Mouse (Mus musculus): ENCODE measurements around the gene Gm49336. TPM values are rescaled to one million over a fixed set of nuclear protein-coding genes. Genes with fewer than 3 reads are reported as not detected.
A peak's percentile ranks its signal among the peaks of the same experiment; 100 is the strongest.

Gene Gm49336
- polyA plus RNA-seq, 1 experiment from 2014 or later: 86.7 TPM

DNA sequence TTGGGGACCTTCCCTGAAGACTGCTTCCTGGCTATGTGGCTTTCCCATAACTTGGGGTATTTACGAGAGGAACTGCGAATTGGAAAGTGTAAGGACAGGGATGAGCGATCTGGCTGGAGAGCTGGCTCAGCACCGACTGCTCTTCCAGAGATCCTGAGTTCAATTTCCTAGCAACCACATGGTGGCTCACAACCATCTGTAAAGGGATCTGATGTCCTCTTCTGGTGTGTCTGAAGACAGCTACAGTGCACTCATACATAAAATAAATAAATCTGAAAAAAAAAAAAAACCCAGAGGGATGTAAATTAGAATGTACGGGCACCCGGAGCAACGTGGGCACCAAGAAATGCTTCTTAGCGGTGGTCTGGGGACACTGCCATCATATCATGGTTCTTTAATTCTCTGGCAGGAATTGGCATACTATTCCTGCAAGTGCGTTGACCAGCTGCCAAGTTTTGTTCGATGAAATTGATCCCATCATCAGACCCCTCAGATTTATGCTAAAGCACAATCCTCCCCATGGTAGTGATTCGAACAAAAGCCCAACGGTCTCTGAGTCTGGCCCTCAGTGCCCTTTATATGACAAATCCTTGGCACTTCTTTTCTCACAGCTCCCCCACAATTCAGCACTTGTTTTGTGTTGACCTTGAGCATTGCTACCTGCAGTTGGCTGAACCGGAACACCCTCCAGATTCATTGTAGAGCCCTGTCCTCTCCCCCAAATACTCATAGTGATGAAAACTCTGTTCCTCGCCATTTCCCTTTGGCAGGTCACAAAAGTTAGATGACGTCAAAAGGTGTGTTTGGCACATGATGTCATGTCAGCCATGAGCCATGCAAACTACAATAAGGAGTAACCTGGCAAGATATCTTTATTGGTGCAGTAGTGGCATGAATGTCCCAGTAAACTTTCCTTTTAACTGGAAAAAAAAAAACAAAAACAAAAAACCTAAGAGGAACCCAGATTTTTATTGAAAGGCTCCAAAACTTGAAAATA is 995 bp upstream of the Gm49336 start:
- Histone ChIP-seq H3K4me1 (ENCODE audit: control insufficient read depth, insufficient read depth, low read length) (peaks cover 9% of the 10 kb centered on the region), H3K27me3 (ENCODE audit: control insufficient read depth, insufficient read depth, low read length) (no peaks in the 10 kb centered on the region), H3K4me3 (ENCODE audit: low read depth, low read length) (peak overlapping the region; percentile 97), H3K36me3 (ENCODE audit: control insufficient read depth, insufficient read depth, low read length) (no peaks in the 10 kb centered on the region), H3K9ac (ENCODE audit: low read length) (peak overlapping the region; percentile 97), H3K9me3 (ENCODE audit: control insufficient read depth, low read length) (no peaks in the 10 kb centered on the region), H3K27ac (ENCODE audit: low read depth, low read length) (peak overlapping the region; percentile 62), H3K4me2 (peak overlapping the region; percentile 87)
- WGBS: 21% methylated on average over 15 of the region's 15 CpGs
- ATAC-seq (ENCODE audit: low FRiP score): 0 out of 2 replicates have a peak, but pooled peaks have one; percentile 6
- no peak for DNase-seq (ENCODE audit: low spot score, missing footprints)

DNA sequence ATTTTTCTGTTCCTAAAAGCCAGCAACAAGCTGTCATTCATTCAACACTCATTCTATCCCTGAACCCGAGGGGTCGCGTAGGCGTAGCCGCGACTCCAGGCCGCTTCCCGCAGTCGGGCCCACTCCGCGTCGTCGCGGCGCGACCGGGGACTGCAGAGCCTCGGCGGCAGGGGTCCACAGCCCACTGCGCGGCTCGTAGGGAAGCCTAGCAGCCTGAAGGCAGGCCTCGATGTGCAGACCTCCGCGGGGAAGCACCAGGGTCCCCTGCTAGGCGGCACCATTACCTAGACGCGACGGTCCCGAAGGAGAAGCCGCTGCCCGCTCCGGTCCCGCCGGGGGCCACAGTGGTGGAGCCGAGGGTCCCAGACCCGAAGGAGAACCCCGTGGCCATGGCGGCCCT is 428 bp downstream of the Gm49336 start:
- Histone ChIP-seq H3K9ac (ENCODE audit: low read length) (peak overlapping the region; percentile 97), H3K4me2 (peak overlapping the region; percentile 87), H3K4me3 (ENCODE audit: low read depth, low read length) (peak overlapping the region; percentile 97), H3K27me3 (ENCODE audit: control insufficient read depth, insufficient read depth, low read length) (no peaks in the 10 kb centered on the region), H3K9me3 (ENCODE audit: control insufficient read depth, low read length) (no peaks in the 10 kb centered on the region), H3K4me1 (ENCODE audit: control insufficient read depth, insufficient read depth, low read length) (peaks cover 9% of the 10 kb centered on the region), H3K27ac (ENCODE audit: low read depth, low read length) (peak overlapping the region; percentile 88), H3K36me3 (ENCODE audit: control insufficient read depth, insufficient read depth, low read length) (no peaks in the 10 kb centered on the region)
- ATAC-seq (ENCODE audit: low FRiP score): peak; percentile 71
- DNase-seq (ENCODE audit: low spot score, missing footprints): no peak
- under 1% methylated on average over 39 of the region's 39 CpGs for WGBS

DNA sequence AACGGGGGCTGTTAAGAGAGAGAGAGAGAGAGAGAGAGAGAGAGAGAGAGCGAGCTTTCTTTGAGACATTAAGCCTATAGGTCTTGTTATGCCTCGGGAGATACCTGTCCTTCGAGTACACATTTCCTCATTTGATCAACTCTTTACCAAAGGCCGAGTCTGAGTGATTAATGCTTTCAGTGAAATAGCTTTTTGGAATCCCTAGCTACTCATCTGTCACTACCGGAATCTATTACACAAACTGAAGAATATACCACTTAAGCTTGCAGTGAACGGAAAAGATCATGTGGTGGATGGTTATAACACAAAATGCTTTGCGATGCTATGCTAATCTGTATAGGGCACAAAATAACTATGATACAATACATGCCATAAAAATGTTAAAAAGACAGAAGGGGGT is 941 bp downstream of the Gm49336 start:
- ATAC-seq (ENCODE audit: low FRiP score) (no peak), DNase-seq (ENCODE audit: low spot score, missing footprints) (no peak)
- H3K4me3 ChIP-seq (ENCODE audit: low read depth, low read length): peak overlapping the region; percentile 97
- peaks cover 9% of the 10 kb centered on the region for H3K4me1 ChIP-seq (ENCODE audit: control insufficient read depth, insufficient read depth, low read length)
- no peaks in the 10 kb centered on the region for H3K9me3 ChIP-seq (ENCODE audit: control insufficient read depth, low read length)
- peak overlapping the region; percentile 97 for H3K9ac ChIP-seq (ENCODE audit: low read length)
- no peaks in the 10 kb centered on the region for H3K36me3 ChIP-seq (ENCODE audit: control insufficient read depth, insufficient read depth, low read length)
- H3K27ac ChIP-seq (ENCODE audit: low read depth, low read length): no peak overlapping the region
- no peaks in the 10 kb centered on the region for H3K27me3 ChIP-seq (ENCODE audit: control insufficient read depth, insufficient read depth, low read length)
- H3K4me2 ChIP-seq: peak overlapping the region; percentile 87
- WGBS: 29% methylated on average over 8 of the region's 8 CpGs

DNA sequence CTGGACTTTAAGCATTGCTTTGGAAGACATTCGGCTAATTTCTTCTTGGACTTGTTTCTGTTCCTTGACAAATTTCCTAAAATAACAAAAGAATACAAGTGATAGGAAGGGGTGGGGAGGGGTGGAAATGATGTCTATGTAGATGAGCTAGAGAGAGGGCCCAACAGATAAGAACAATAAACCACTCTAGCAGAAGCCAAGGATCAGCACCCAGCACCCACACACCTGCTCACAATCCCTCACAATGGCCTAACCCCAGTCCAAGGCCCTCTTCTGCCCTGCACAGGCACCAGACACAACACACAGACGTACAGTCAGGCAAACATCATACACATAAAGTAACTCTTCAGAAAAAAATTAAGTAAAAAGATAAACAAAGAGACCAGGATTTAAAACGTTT is 12.8 kb downstream of the Gm49336 start:
- H3K36me3 ChIP-seq (ENCODE audit: control insufficient read depth, insufficient read depth, low read length): peaks cover 8% of the 10 kb centered on the region; the same call in 1 of the 2 replicates
- DNase-seq (ENCODE audit: low spot score, missing footprints) (no peak), ATAC-seq (ENCODE audit: low FRiP score) (no peak)
- no peak overlapping the region for H3K4me3 ChIP-seq (ENCODE audit: low read depth, low read length)
- 83% methylated on average over 3 of the region's 3 CpGs for WGBS
- H3K9me3 ChIP-seq (ENCODE audit: control insufficient read depth, low read length): no peaks in the 10 kb centered on the region
- no peaks in the 10 kb centered on the region for H3K4me1 ChIP-seq (ENCODE audit: control insufficient read depth, insufficient read depth, low read length)
- H3K9ac ChIP-seq (ENCODE audit: low read length): no peak overlapping the region
- no peak overlapping the region for H3K4me2 ChIP-seq
- no peak overlapping the region for H3K27ac ChIP-seq (ENCODE audit: low read depth, low read length)
- H3K27me3 ChIP-seq (ENCODE audit: control insufficient read depth, insufficient read depth, low read length): no peaks in the 10 kb centered on the region

DNA sequence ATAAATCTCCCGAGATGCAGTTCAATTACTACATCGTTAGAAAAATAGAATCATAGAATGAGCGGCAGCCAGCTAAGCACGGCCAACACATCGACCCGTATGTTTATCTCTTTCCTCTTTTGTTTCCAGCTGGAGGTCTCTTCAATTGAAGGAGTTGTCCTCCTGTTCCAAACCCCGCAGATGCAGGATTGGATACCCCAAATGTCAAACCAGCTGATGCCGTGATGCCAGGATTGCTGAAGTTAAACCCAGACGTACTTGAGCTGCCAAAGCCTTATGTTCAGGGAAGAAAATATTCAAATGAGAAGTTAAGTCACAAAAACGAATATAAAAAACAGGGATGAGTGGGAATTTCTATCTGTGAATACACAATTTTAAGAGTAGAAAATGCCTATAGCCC is 31.4 kb downstream of the Gm49336 start:
- Histone ChIP-seq H3K4me3 (ENCODE audit: low read depth, low read length) (no peak overlapping the region), H3K27ac (ENCODE audit: low read depth, low read length) (no peak overlapping the region), H3K4me2 (no peak overlapping the region), H3K9ac (ENCODE audit: low read length) (no peak overlapping the region), H3K9me3 (ENCODE audit: control insufficient read depth, low read length) (no peaks in the 10 kb centered on the region), H3K27me3 (ENCODE audit: control insufficient read depth, insufficient read depth, low read length) (no peaks in the 10 kb centered on the region), H3K36me3 (ENCODE audit: control insufficient read depth, insufficient read depth, low read length) (peaks cover 6% of the 10 kb centered on the region), H3K4me1 (ENCODE audit: control insufficient read depth, insufficient read depth, low read length) (no peaks in the 10 kb centered on the region)
- WGBS: 93% methylated on average over 10 of the region's 10 CpGs
- DNase-seq (ENCODE audit: low spot score, missing footprints) (no peak), ATAC-seq (ENCODE audit: low FRiP score) (no peak)

DNA sequence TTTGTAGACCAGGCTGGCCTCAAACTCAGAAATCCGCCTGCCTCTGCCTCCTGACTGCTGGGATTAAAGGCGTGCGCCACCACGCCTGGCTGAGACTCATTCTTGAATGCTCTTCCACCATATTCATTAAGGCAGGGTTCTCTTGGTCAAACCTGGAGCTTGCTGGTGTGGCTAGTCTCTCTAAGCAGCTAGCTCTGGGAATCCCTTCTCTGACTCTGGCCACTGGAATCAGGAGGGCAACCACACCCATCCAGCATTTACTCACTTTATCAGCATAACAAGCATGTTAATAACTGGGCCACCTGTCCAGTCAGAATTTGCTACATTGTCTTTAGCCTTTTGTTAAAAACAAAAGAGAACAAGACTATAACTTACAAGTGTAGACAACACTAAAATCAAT is 33.7 kb downstream of the Gm49336 start:
- Histone ChIP-seq H3K4me1 (ENCODE audit: control insufficient read depth, insufficient read depth, low read length) (no peaks in the 10 kb centered on the region), H3K36me3 (ENCODE audit: control insufficient read depth, insufficient read depth, low read length) (peaks cover 4% of the 10 kb centered on the region), H3K9ac (ENCODE audit: low read length) (no peak overlapping the region), H3K4me2 (no peak overlapping the region), H3K4me3 (ENCODE audit: low read depth, low read length) (no peak overlapping the region), H3K27me3 (ENCODE audit: control insufficient read depth, insufficient read depth, low read length) (no peaks in the 10 kb centered on the region), H3K9me3 (ENCODE audit: control insufficient read depth, low read length) (no peaks in the 10 kb centered on the region), H3K27ac (ENCODE audit: low read depth, low read length) (no peak overlapping the region)
- DNase-seq (ENCODE audit: low spot score, missing footprints) (no peak), ATAC-seq (ENCODE audit: low FRiP score) (no peak)
- 92% methylated on average over 4 of the region's 4 CpGs for WGBS

DNA sequence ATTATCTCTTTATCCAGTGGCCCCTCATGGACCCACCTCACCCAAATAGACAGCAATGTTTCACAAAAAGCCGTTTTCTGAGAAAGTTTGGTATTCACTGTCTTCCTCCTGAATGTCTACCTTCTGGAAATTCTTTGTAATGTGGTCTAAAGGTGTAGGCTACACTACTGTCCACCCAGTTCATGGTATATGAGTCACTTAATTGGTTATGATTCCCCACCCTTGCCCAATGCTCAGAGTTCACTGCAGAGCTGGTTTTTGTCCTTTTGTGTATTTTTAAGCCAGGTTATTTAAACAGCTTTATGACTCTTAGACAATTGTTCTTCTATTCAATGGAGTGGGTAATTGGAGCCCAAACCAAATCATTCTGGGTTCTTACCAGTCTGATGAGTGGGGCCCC is 35.2 kb downstream of the Gm49336 start:
- H3K36me3 ChIP-seq (ENCODE audit: control insufficient read depth, insufficient read depth, low read length): peaks cover 4% of the 10 kb centered on the region; the same call in 1 of the 2 replicates
- H3K4me1 ChIP-seq (ENCODE audit: control insufficient read depth, insufficient read depth, low read length): no peaks in the 10 kb centered on the region
- H3K4me3 ChIP-seq (ENCODE audit: low read depth, low read length): no peak overlapping the region
- DNase-seq (ENCODE audit: low spot score, missing footprints): no peak
- no peak overlapping the region for H3K9ac ChIP-seq (ENCODE audit: low read length)
- ATAC-seq (ENCODE audit: low FRiP score): no peak
- H3K27ac ChIP-seq (ENCODE audit: low read depth, low read length): no peak overlapping the region
- WGBS: 97% methylated on average over 1 of the region's 1 CpGs
- H3K4me2 ChIP-seq: no peak overlapping the region
- H3K9me3 ChIP-seq (ENCODE audit: control insufficient read depth, low read length): no peaks in the 10 kb centered on the region
- H3K27me3 ChIP-seq (ENCODE audit: control insufficient read depth, insufficient read depth, low read length): no peaks in the 10 kb centered on the region

DNA sequence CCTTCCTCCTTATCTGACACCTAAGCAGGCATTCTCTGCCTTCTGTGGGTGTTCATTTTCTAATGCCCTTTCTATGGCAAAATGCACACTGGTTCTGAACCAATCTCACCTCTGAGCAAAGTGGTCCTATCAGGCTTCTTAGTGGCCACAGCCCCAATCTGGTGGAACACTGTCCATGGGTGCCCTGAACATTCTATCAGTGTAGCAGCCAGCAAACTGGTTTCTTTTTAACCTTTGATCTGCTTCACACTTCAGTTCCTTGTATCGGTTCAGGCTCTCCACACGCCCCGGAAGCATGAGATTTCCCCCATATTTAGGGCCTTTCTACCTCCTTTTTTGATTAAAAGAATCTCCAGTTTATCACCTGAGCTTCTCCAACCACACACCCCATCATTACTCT is 36.3 kb downstream of the Gm49336 start:
- no peaks in the 10 kb centered on the region for H3K4me1 ChIP-seq (ENCODE audit: control insufficient read depth, insufficient read depth, low read length)
- H3K36me3 ChIP-seq (ENCODE audit: control insufficient read depth, insufficient read depth, low read length): peaks cover 4% of the 10 kb centered on the region; the same call in 1 of the 2 replicates
- ATAC-seq (ENCODE audit: low FRiP score): no peak
- H3K4me2 ChIP-seq: no peak overlapping the region
- H3K27ac ChIP-seq (ENCODE audit: low read depth, low read length): no peak overlapping the region
- no peak overlapping the region for H3K9ac ChIP-seq (ENCODE audit: low read length)
- no peaks in the 10 kb centered on the region for H3K9me3 ChIP-seq (ENCODE audit: control insufficient read depth, low read length)
- 92% methylated on average over 3 of the region's 3 CpGs for WGBS
- no peak for DNase-seq (ENCODE audit: low spot score, missing footprints)
- H3K4me3 ChIP-seq (ENCODE audit: low read depth, low read length): no peak overlapping the region
- no peaks in the 10 kb centered on the region for H3K27me3 ChIP-seq (ENCODE audit: control insufficient read depth, insufficient read depth, low read length)

DNA sequence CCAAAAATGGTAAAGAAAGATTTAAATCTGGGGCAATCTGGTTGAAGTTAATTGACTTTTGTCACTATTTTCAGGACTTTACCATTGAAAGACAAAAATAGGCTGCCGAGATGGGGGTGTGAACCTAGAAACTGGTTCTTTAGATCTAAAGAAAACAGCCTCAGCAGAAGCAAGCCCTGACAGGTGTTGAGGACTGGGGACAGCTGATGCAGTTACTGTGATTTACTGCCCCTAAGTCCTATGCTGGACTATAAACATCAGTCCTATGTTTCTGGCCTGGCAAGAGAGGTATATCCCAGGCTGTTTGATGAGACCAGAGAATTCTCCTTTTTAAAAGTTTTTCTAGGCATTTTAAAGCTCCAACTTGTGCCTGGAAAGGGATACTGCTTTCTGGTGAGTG is 37.3 kb downstream of the Gm49336 start:
- no peak overlapping the region for H3K4me2 ChIP-seq
- no peak overlapping the region for H3K27ac ChIP-seq (ENCODE audit: low read depth, low read length)
- no peaks in the 10 kb centered on the region for H3K4me1 ChIP-seq (ENCODE audit: control insufficient read depth, insufficient read depth, low read length)
- H3K9ac ChIP-seq (ENCODE audit: low read length): no peak overlapping the region
- DNase-seq (ENCODE audit: low spot score, missing footprints) (no peak), ATAC-seq (ENCODE audit: low FRiP score) (no peak)
- peaks cover 2% of the 10 kb centered on the region; the same call in 1 of the 2 replicates for H3K36me3 ChIP-seq (ENCODE audit: control insufficient read depth, insufficient read depth, low read length)
- 88% methylated on average over 1 of the region's 1 CpGs for WGBS
- H3K4me3 ChIP-seq (ENCODE audit: low read depth, low read length): no peak overlapping the region
- no peaks in the 10 kb centered on the region for H3K27me3 ChIP-seq (ENCODE audit: control insufficient read depth, insufficient read depth, low read length)
- no peaks in the 10 kb centered on the region for H3K9me3 ChIP-seq (ENCODE audit: control insufficient read depth, low read length)
